Mouse (Mus musculus): Measurements from ENCODE around the gene Isoc2b. TPM values are rescaled to one million over a fixed set of nuclear protein-coding genes. Genes with fewer than 3 reads are reported as not detected.

Gene Isoc2b
- polyA plus RNA-seq, 1 experiment from 2014 or later, result 4.8 TPM

- WGBS, result under 1% methylated on average over 41 of the region's 41 CpGs
- no peaks in the 10 kb centered on the region for H3K36me3 ChIP-seq
- peak; percentile 74 for ATAC-seq (ENCODE audit: low FRiP score, low read depth)
- H3K4me1 ChIP-seq, result peaks cover 30% of the 10 kb centered on the region
- H3K4me3 ChIP-seq, result peak within 1 kb of the TSS; percentile 46
- H3K27me3 ChIP-seq (replicated peaks), result peaks cover 26% of the 10 kb centered on the region
- H3K9ac ChIP-seq, result peak within 1 kb of the TSS; percentile 65
- no peak within 1 kb of the TSS for H3K27ac ChIP-seq
- H3K4me2 ChIP-seq (replicated peaks), result peak within 1 kb of the TSS; percentile 93
- H3K9me3 ChIP-seq, result no peaks in the 10 kb centered on the region
Observed at GRCm38 (mm10) chr7:4844245-4844916, 25.7 kb downstream of the Isoc2b start, which contains the start of gene Shisa7. TSS of gene Shisa7 (minus strand) at chr7:4844696.

GRCm38 (mm10) chr7:4843604-4844244, 26.3 kb downstream of the Isoc2b start:
- H3K4me2 ChIP-seq (replicated peaks), result peak overlapping the region; percentile 93
- ATAC-seq (ENCODE audit: low FRiP score, low read depth), result peak; percentile 60
- H3K9me3 ChIP-seq, result no peaks in the 10 kb centered on the region
- no peaks in the 10 kb centered on the region for H3K36me3 ChIP-seq
- H3K4me1 ChIP-seq, result peaks cover 30% of the 10 kb centered on the region
- under 1% methylated on average over 34 of the region's 34 CpGs for WGBS
- peak overlapping the region; percentile 46 for H3K4me3 ChIP-seq
- peaks cover 26% of the 10 kb centered on the region for H3K27me3 ChIP-seq (replicated peaks)
- H3K9ac ChIP-seq, result peak overlapping the region; percentile 65
- no peak overlapping the region for H3K27ac ChIP-seq

GRCm38 (mm10) chr7:4842634-4843131, 27.4 kb downstream of the Isoc2b start:
- Histone ChIP-seq H3K4me3 (peak overlapping the region; percentile 46), H3K4me2 (replicated peaks) (peak overlapping the region; percentile 93), H3K27ac (no peak overlapping the region), H3K9me3 (no peaks in the 10 kb centered on the region), H3K27me3 (replicated peaks) (peaks cover 30% of the 10 kb centered on the region), H3K9ac (0 out of 2 replicates have a peak overlapping the region, but pooled peaks have one; percentile 26), H3K4me1 (peaks cover 30% of the 10 kb centered on the region), H3K36me3 (no peaks in the 10 kb centered on the region)
- ATAC-seq (ENCODE audit: low FRiP score, low read depth), result 0 out of 2 replicates have a peak, but pooled peaks have one; percentile 38
- under 1% methylated on average over 16 of the region's 16 CpGs for WGBS

GRCm38 (mm10) chr7:4842077-4842476, 28.0 kb downstream of the Isoc2b start:
- Histone ChIP-seq H3K9ac (no peak overlapping the region), H3K4me1 (peaks cover 30% of the 10 kb centered on the region), H3K27ac (no peak overlapping the region), H3K4me3 (peak overlapping the region; percentile 46), H3K4me2 (replicated peaks) (peak overlapping the region; percentile 93), H3K27me3 (replicated peaks) (peaks cover 32% of the 10 kb centered on the region), H3K36me3 (no peaks in the 10 kb centered on the region), H3K9me3 (no peaks in the 10 kb centered on the region)
- 47% methylated on average over 5 of the region's 5 CpGs for WGBS
- ATAC-seq (ENCODE audit: low FRiP score, low read depth), result no peak

- Histone ChIP-seq H3K9me3 (no peaks in the 10 kb centered on the region), H3K27me3 (replicated peaks) (peaks cover 49% of the 10 kb centered on the region), H3K27ac (no peak overlapping the region), H3K4me3 (no peak overlapping the region), H3K9ac (no peak overlapping the region), H3K4me1 (peaks cover 22% of the 10 kb centered on the region), H3K4me2 (replicated peaks) (no peak overlapping the region), H3K36me3 (no peaks in the 10 kb centered on the region)
- 26% methylated on average over 1 of the region's 1 CpGs for WGBS
- ATAC-seq (ENCODE audit: low FRiP score, low read depth), result no peak
Observed at GRCm38 (mm10) chr7:4837639-4838038, 32.4 kb downstream of the Isoc2b start.

GRCm38 (mm10) chr7:4836351-4836792, 33.7 kb downstream of the Isoc2b start:
- Histone ChIP-seq H3K27ac (peak overlapping the region; percentile 72), H3K4me1 (peaks cover 12% of the 10 kb centered on the region), H3K4me3 (peak overlapping the region; percentile 57), H3K9me3 (no peaks in the 10 kb centered on the region), H3K27me3 (replicated peaks) (peaks cover 38% of the 10 kb centered on the region), H3K36me3 (no peaks in the 10 kb centered on the region), H3K9ac (peak overlapping the region; percentile 80), H3K4me2 (replicated peaks) (peak overlapping the region; percentile 93)
- peak; percentile 92 for ATAC-seq (ENCODE audit: low FRiP score, low read depth)
- WGBS, result under 1% methylated on average over 51 of the region's 51 CpGs

- H3K27me3 ChIP-seq (replicated peaks), result peaks cover 40% of the 10 kb centered on the region
- 5% methylated on average over 34 of the region's 34 CpGs for WGBS
Observed at GRCm38 (mm10) chr7:4835631-4836327, 34.3 kb downstream of the Isoc2b start.

GRCm38 (mm10) chr7:4830476-4830875, 39.6 kb downstream of the Isoc2b start:
- WGBS, result 7% methylated on average over 12 of the region's 12 CpGs
- H3K9ac ChIP-seq, result peak overlapping the region; percentile 18; the same call in 1 of the 2 replicates
- ATAC-seq (ENCODE audit: low FRiP score, low read depth), result no peak

More at GRCm38 (mm10) chr7:4835631-4836327, 34.3 kb downstream of the Isoc2b start:
- Histone ChIP-seq H3K4me3 (peak overlapping the region; percentile 57), H3K36me3 (no peaks in the 10 kb centered on the region), H3K4me1 (peaks cover 12% of the 10 kb centered on the region), H3K9ac (peak overlapping the region; percentile 80), H3K4me2 (replicated peaks) (peak overlapping the region; percentile 93), H3K27ac (peak overlapping the region; percentile 50), H3K9me3 (no peaks in the 10 kb centered on the region)
- ATAC-seq (ENCODE audit: low FRiP score, low read depth), result 0 out of 2 replicates have a peak, but pooled peaks have one; percentile 8

GRCm38 (mm10) chr7:4825365-4825764, 44.7 kb downstream of the Isoc2b start:
- Histone ChIP-seq H3K27me3 (replicated peaks) (peaks cover 14% of the 10 kb centered on the region; the same call in 1 of the 2 replicates), H3K4me3 (no peak overlapping the region), H3K27ac (no peak overlapping the region), H3K4me1 (no peaks in the 10 kb centered on the region), H3K4me2 (replicated peaks) (no peak overlapping the region), H3K36me3 (peaks cover 15% of the 10 kb centered on the region), H3K9ac (no peak overlapping the region), H3K9me3 (no peaks in the 10 kb centered on the region)
- whole genome bisulfite sequencing, result 54% methylated on average over 4 of the region's 4 CpGs
- ATAC-seq (ENCODE audit: low FRiP score, low read depth), result no peak

More at GRCm38 (mm10) chr7:4830476-4830875, 39.6 kb downstream of the Isoc2b start:
- Histone ChIP-seq H3K27me3 (replicated peaks) (peaks cover 37% of the 10 kb centered on the region), H3K4me1 (no peaks in the 10 kb centered on the region), H3K4me3 (no peak overlapping the region), H3K27ac (no peak overlapping the region), H3K36me3 (peaks cover 15% of the 10 kb centered on the region), H3K4me2 (replicated peaks) (no peak overlapping the region), H3K9me3 (no peaks in the 10 kb centered on the region)

GRCm38 (mm10) chr7:4822162-4822907, 47.7 kb downstream of the Isoc2b start:
- no peak overlapping the region for H3K9ac ChIP-seq
- no peaks in the 10 kb centered on the region for H3K4me1 ChIP-seq
- H3K4me2 ChIP-seq (replicated peaks), result no peak overlapping the region
- no peaks in the 10 kb centered on the region for H3K36me3 ChIP-seq
- no peak for ATAC-seq (ENCODE audit: low FRiP score, low read depth)
- no peaks in the 10 kb centered on the region for H3K9me3 ChIP-seq
- no peak overlapping the region for H3K27ac ChIP-seq
- 79% methylated on average over 6 of the region's 6 CpGs for WGBS
- no peak overlapping the region for H3K4me3 ChIP-seq
- H3K27me3 ChIP-seq (replicated peaks), result no peaks in the 10 kb centered on the region

GRCm38 (mm10) chr7:4821690-4822089, 48.4 kb downstream of the Isoc2b start:
- Histone ChIP-seq H3K4me3 (no peak overlapping the region), H3K27ac (no peak overlapping the region), H3K9ac (no peak overlapping the region), H3K9me3 (no peaks in the 10 kb centered on the region), H3K27me3 (replicated peaks) (no peaks in the 10 kb centered on the region), H3K36me3 (no peaks in the 10 kb centered on the region), H3K4me2 (replicated peaks) (no peak overlapping the region), H3K4me1 (no peaks in the 10 kb centered on the region)
- 79% methylated on average over 4 of the region's 4 CpGs for WGBS
- ATAC-seq (ENCODE audit: low FRiP score, low read depth), result no peak
